Mouse (Mus musculus) lung, adult 18-20 months (tissue): ENCODE measurements around the gene Mcm6.
"Not testable (repeated sequence)": the region's sequence is repeated elsewhere in the genome, so short reads cannot be mapped to it uniquely, and the experiment has no call there.

Experiments used
- DNase-seq, 2 experiments: peaks; one replicate each; pipeline ENCODE4 v3.0.0; 2022; ENCODE audit warnings: mixed read lengths in 2 of 2

Mcm6 gene

DNA sequence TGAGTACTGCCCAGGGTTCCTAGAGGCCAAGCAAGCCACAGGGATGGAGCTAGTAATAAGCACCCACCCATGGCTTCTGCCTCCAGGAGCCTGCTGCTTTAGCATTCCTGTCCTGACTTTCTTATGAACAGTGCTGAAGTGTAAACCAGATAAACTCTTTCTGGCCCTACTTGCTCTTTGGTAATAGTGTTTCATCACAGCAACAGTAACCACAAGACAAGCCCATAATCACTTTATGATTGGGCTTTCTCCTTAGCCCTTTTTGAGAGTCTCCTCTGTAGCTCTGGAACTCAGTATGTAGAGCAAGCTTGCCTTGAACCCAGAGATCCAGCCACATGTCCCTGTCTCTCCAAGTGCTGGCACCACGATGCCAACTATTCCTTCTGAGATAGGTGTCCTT is 29.2 kb downstream of the Mcm6 start:
- no peak for DNase-seq

DNA sequence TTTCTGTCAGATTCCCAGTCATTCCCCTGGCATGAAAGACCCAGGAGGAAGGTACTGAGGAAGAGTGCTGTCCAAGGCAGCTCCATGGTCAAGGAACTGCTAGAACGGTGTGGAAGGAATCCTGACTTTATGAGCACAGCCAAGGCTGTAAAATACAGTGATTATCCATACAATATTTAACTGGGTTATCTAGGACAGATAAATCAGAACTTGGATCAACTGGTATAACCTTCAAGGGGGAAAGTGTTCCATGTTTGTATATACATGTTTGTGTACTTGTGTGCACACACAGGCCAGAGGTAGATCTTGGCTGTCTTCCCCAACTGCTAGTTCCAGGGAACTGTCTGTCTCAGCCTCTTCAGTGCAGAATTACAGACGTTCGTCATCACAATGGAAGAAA is 31.2 kb downstream of the Mcm6 start, which contains the start of gene Lct:
Lct (minus strand) TSS at position 101 of the 400 bp plus-strand sequence.
- no peak for DNase-seq

DNA sequence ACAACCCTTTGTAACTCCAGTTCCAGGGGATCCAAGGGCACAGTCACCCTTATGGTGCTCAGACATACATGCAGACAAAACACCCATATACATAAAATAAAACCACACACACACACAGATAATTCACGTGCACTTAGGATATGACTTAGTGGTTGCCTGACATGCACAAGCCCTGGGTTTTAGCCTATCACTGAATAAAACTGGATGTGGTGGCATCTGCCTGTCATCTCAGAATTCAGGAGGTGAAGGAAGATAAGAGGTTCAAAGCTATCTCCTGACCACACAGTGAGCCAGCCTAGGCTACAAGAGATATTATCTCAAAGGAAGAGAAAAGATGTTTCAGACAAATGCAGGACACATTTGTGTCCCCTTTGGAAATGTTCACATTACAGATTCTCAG is 32.3 kb downstream of the Mcm6 start:
- no peak for DNase-seq

DNA sequence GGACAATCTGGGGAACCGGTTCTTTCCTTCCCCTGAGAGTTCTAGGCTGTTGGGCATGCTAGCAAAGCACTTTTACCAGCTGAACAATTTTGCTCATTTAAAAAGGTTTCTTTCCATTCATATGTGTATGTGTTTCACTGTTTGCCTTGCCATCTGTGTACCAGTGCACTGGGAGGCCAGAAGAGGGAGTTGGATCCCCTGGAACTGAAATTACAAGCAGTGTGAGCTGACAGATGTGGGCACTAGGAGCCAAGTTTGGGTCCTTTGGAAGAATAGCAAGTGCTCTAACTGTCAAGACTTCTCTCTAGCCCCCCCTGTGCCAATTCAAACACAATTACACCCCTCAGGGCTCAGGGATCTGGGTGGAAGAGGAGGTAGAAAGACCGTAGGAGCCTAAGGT is 34.7 kb downstream of the Mcm6 start:
- DNase-seq, result no peak

DNA sequence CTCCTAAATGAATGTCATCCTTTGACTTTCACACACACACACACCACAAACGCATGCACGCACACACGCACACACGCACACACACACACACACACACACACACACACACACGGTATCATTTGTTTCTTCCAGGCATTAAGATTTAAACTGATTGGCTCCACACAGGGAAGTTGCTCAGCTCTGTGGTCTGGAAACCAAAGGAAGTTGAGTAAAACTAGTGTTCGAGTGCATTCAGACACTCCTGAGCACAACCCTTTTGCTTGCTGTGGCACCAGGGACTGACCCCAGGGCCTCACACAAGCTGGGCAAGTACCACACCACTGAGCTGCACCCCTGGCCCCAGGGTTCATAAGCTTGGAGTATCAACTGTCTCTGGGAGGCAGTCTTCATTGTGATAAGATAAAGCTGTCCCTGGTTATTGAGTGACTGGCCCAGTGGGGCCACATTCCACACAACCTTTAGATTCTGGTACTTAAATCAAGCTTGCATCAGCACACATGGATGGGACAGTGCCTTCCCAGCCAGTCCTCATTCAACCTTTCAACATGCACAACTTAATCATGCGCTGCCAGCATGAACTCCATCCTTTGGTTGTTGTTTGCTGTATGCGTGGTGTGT is 36.3 kb downstream of the Mcm6 start:
- no peak for DNase-seq

DNA sequence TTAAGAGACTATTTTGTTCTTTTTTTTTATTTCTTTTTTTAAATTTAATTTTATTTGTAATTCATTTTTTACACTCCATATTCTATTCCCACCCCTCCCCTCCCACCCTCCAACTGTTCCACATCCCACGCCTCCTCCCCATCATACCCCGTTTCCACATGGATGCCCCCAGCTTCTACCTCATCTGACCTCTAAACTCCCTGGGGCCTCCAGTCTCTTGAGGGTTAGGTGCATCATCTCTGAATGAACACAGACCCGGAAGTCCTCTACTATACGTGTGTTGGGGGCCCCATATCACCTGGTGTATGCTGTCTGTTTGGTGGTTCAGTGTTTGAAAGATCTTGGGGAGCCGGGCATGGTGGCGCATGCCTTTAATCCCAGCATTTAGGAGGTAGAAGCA is 40.2 kb downstream of the Mcm6 start:
- not testable (repeated sequence) for DNase-seq

DNA sequence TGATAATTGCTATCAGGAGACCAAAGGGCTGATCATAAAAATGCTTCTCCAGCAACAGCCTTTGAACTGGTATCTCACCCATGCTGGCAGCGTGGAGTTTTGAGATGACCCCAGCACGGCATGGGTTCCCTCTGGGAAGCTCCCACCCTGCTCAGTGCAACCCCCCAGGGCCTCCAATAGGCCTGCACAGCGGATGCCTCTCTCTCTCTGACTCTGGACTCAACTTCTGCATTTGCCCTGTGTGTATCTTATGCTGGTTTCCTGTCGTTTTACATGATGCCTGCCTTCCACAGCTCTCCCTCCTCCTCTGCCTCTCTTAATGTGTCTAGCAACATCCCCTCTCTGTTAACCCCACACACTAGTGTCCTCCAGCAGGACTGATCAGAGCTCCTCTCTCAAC is 44.8 kb downstream of the Mcm6 start:
- no peak for DNase-seq

DNA sequence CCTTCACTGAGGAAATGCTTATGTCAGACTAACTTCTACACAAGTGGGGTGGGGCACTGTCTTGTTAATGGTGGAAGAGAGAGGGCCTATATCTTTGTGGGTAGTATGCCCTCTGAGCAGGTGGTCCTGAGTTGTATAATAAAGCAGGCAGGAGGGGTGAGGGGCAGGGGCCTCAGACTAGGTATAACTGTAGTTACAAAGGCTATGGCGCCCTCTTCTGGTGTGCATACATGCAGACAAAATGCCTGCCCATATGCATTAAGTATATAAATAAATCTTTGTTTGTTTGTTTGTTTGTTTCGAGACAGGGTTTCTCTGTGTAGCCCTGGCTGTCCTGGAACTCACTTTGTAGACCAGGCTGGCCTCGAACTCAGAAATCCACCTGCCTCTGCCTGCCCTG is 50.4 kb downstream of the Mcm6 start:
- DNase-seq, result no peak

DNA sequence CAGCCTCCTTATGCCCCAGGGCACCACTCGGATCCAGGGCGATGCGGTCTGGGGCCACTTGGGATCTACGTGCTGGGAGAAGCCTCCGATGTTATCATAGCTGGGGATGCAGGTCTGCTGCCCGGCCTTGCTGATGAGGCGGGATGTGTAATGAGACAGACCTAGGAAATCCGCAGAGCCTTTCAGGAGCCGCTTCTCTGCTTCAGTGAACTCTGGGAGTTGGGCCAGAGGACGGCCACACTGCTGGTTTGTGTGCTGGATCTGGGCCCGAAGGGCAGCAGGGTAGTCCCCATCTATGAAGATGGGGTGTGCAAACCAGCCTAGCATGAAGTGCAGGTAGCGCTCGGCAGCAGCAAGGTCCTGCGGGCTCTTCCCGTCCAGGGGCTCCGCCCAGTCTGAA is 55.6 kb downstream of the Mcm6 start:
- no peak for DNase-seq

DNA sequence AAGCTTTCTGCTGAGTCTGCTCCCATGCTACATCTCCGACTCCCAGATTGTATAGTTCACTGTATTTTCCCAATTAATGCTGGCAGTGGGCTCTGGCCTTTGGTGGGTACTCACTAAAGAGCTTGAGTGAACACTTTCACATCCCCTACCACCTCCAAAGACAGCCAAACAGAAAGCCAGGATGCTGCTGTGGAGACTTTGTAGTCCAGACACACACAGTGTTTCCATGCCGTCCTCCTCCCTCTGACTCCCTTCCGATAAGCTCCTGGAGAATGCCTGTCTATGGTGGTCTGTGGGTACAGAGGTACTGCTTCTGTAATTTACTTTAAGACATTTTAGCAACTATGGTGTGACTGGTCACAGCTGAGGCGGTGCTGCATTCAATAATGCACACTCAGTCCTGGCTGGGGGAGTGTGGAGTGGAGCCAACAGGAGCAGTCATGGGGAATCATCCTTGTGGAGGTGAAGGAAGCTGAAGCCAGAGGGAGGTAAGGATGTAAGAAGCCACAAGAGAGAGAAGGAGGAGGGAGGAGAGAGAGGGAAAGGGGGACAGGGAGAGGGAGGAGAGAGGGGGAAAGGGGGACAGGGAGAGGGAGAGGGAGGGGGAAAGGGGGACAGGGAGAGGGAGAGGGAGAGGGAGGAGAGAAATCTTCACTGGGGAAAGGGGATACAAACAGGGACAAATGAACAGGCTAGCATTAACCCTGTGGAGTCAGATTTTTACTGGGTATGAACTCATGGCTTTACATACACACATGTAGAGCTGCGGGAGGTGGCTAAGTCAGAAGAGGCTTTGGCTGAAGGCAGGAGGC is 63.5 kb downstream of the Mcm6 start:
- no peak for DNase-seq

DNA sequence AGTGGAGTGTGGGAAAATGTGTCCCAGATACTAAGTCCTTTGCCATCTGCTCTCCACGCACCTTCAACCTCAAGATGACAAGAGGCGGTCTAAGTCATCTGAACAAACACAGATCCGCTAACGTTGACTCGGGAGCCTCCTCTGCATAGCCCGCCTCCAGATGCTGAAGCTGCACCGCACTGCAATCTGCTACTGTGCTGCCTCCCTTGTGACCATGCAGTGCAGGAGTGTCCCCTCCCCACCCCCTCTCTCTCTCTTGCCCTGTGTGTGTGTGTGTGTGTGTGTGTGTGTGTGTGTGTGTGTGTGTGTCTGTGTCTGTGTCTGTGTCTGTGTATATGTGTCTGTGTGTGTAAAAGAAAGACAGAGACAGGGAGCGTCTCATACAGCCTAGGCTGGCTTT is 64.2 kb downstream of the Mcm6 start:
- no peak for DNase-seq

DNA sequence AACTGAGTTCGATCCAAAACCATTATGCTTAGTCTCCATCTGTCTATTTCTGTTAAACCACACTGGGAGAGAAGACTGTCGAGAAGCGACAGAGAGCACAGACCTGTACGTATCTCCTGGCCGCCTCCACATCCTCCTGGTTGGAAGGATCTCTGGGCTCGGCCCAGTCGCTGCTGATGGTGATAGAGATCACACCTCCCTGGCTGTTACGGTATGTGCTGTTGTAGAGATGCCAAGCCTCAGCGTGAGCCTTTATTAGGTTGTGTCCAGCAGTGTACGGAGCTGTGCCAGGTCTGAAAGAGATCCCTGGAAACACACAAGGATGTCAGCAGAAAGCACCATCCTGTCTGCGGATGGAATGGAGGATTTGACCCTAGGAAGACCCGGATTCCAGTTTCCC is 65.9 kb downstream of the Mcm6 start:
- DNase-seq, result no peak

DNA sequence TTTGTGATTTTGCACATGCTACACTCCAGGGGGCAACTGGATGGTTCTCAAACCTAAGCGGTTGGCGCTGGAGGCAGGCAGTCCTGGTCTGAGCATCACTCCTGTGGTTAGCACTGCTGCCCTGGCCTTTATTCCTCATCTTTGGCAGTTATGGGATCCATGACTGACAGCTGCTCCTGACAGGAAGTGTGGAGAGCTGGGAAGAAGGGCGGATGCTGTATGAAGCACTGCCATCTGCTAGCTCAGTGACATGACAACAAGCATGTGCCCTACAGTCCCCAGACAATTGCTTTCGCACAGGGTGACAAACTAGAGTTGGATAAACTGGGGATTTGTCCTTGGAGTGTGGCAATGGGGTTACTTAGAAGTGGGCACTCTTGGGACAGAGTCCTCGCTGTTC is 69.2 kb downstream of the Mcm6 start:
- no peak for DNase-seq

DNA sequence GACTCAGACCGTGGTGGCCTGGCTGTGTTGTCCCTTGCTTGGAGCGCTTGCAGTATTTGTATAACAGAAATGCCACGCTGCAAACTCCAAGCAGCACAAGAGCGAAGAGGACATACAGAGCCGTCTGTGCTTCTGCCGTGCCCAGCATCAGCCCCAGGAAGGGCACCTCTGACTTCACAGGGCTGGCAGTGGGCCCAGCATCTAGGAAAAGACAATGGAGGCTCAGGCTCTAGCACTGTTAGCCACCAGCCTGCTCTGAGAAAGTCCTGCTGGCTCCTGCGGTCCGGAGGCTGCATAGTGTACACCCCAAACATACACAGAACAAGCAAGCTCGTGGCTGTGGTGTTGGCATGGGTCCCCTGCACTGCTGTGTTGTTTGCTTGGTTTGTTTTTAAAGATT is 74.3 kb downstream of the Mcm6 start:
- no peak for DNase-seq

DNA sequence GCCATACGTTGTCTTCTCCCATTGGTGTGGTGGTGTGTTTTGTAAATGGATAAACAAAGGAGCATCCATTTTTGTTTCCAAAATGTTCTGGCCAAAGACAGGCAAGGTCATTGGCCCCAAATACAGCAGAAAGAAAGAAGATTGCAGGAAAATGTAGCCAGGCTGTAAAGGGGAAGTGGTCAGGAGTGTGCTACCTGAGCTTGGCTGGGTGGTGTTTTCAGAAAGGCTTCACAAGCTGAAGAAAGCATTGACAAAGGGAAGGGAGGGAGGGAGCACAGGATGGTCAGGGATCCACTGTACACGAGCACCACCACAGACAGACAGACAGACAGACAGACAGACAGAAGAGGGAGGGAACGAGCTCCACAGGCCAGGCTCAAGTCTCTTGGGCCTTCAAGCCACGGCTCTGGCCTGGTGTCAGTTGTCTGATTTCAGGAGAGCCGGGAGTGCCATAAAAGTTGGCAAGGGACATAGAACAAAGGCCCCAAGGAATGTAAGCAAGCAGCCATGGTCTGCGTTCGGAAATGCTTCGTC is 75.2 kb downstream of the Mcm6 start:
- DNase-seq, result no peak

DNA sequence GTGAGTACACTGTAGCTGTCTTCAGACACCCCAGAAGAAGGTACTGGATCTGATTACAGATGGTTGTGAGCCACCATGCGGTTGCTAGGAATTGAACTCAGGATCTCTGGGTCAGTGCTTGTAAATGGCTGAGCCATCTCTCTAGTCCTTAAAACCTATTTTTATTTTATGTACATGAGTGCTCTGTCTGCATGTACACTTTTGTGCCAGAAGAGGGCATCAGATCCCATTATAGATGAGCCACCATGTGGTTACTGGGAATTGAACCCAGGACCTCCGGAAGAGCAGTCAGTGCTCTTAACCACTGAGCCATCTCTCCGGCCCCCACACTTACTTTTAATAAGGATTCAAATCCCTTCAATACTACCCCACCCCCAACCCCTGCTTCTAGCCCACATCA is 76.5 kb downstream of the Mcm6 start:
- no peak for DNase-seq

DNA sequence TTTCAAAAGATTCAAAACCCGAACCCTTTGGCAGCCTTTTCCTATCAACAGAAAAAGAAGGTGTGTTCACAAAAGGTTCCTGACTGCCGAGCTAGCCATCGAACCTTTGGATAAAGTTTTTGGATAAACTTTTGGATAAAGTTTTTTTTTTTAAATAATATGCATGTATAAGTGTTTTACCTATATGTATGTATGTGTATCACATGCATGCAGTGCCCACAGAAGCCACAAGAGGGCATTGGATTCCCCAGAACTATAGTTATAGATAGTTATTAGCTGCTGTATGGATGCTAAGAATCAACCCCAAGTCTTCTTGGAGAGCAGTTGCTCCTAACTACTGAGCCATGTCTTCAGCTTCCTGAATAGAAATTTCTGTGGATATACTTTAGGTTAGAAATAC is 77.7 kb downstream of the Mcm6 start:
- DNase-seq, result no peak
